Mouse (Mus musculus) thymus, adult 2 months (tissue): Measurements from ENCODE around the gene Defb33. TPM values are rescaled to one million over a fixed set of nuclear protein-coding genes. Genes with fewer than 3 reads are reported as not detected.

ENCODE experiments used
- DNase-seq: peaks from one replicate; pipeline ENCODE4 v3.0.0; 2021
- H3K27ac ChIP-seq: fragments of 200-500 bp; 2 replicates; pipeline ENCODE4 v1.5.1; 2012; ENCODE audit warnings: low read length, control low read depth; ENCODE audit not compliant: control insufficient read depth, insufficient read depth
- H3K27me3 ChIP-seq: fragments of 200-500 bp; 2 replicates; pipeline ENCODE4 v1.6.1; 2012; ENCODE audit warnings: mild to moderate bottlenecking, low read length, moderate library complexity, mixed read lengths; ENCODE audit not compliant: control insufficient read depth, insufficient read depth
- H3K36me3 ChIP-seq: fragments of 200-500 bp; 2 replicates; pipeline ENCODE4 v1.6.1; 2012; ENCODE audit warnings: mild to moderate bottlenecking, low read length, moderate library complexity; ENCODE audit not compliant: control insufficient read depth, insufficient read depth
- H3K4me1 ChIP-seq: fragments of 200-500 bp; replicated peaks from 2 replicates; pipeline ENCODE4 v1.6.1; 2012; ENCODE audit warnings: low read length; ENCODE audit not compliant: control insufficient read depth, insufficient read depth
- H3K4me3 ChIP-seq: fragments of 200-500 bp; 2 replicates; pipeline ENCODE4 v1.5.1; 2012; ENCODE audit warnings: mild to moderate bottlenecking, low read length, control low read depth, moderate library complexity; ENCODE audit not compliant: control insufficient read depth, insufficient read depth
- CTCF ChIP-seq: fragments of 200-500 bp; IDR thresholded peaks from 2 replicates; pipeline ENCODE4 v1.5.1; 2012; ENCODE audit warnings: mild to moderate bottlenecking, control low read depth, low read length, moderate library complexity, borderline replicate concordance; ENCODE audit not compliant: control insufficient read depth, poor library complexity, insufficient read depth; ENCODE audit errors: extremely low read depth
- POLR2A ChIP-seq: fragments of 200-500 bp; IDR thresholded peaks from 2 replicates; pipeline ENCODE4 v1.6.1; 2012; ENCODE audit warnings: mild to moderate bottlenecking, low read length, control low read depth, moderate library complexity; ENCODE audit not compliant: control insufficient read depth, poor library complexity, insufficient read depth; ENCODE audit errors: extremely low read depth
- WGBS: fragments of 180-500 bp; shearing (Covaris S2); methylation state at CpG from one replicate; pipeline ENCODE4 v1.1.7; 2018; 5-methylcytosine and 5-hydroxymethylcytosine counted together
- polyA plus RNA-seq: library from polyadenylated mRNA; depleted of rRNA; stranded (reverse); fragments of >200 nt; gene quantifications from 2 replicates; pipeline ENCODE4 v1.2.3, GENCODE M21; 2012; rRNA removed

The Defb33 gene
- not detected in 2 replicates for polyA plus RNA-seq

DNA sequence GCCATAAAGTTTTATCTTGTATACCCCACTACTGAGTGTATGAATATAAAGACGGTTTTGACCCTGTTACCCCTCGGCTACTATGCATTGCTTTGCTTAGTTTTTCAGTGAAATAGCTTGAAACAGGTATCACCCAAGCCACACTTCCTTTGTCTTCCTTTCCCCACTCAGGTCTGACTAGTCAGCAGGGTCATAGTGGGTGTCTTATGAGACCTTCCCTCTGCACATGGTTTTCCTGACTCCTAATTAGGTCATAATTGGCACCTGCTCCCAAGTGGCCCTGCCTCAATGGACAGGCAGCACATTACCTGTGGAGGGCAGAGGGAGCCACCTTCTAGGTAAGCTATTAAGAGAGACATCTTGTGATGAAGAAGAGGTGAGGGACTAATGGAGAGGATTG is at the start of gene Defb33:
TSS of gene Defb33 (plus strand) at position 301 of the 400 bp plus-strand sequence.
- H3K27me3 ChIP-seq = no peaks in the 10 kb centered on the region
- H3K4me1 ChIP-seq = no peaks in the 10 kb centered on the region
- H3K4me3 ChIP-seq = no peak within 1 kb of the TSS
- no peak for DNase-seq
- TF ChIP-seq CTCF (no peak), POLR2A (no peak)
- no peaks in the 10 kb centered on the region for H3K36me3 ChIP-seq
- WGBS = 95% methylated on average over 2 of the region's 2 CpGs
- no peak within 1 kb of the TSS for H3K27ac ChIP-seq

DNA sequence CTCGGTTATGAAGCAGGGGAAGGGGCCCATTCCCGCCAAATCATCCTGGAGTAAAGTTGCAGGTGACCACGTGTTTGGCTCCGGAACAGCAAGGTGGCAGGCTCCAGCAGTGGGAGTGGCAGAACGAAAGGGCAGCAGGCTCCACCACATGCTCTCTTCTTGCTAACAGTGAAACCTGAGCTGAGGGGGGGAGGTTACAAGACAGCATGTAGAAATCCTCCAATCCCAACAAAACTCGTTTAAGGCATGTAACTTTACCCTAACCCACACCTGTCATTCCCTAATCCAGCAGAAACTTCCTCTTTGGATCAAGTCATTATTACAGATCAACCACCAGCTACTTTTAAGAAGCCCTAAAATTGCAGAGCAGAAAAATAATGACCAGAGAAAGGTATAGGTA is 17.9 kb upstream of the Defb33 start:
- TF ChIP-seq POLR2A (no peak), CTCF (no peak)
- Histone ChIP-seq H3K4me3 (no peak overlapping the region), H3K4me1 (no peaks in the 10 kb centered on the region), H3K36me3 (no peaks in the 10 kb centered on the region), H3K27me3 (no peaks in the 10 kb centered on the region), H3K27ac (no peak overlapping the region)
- WGBS = 55% methylated on average over 6 of the region's 6 CpGs
- no peak for DNase-seq

DNA sequence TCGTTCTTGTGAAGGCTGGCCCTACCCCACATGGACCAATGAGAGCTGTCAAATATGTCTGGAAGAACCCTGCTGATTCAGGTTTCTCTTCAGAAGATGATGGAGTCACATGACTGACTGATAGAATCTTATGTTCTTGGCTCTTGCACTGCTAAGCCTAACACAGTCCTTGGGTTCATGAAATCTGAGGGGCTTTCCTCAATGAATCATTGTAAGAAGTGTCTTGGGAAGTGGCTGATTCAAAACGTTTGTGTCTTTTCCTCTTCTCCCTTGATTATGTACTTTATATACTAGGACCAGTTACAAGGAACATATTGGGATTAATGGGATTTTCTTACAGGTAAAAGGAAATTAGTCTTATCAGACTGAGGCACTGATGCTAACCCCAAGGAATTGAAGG is 10.1 kb downstream of the Defb33 start, which contains the start of gene Gm15056:
TSS of gene Gm15056 (minus strand) at position 101 of the 400 bp plus-strand sequence.
- TF ChIP-seq POLR2A (no peak), CTCF (no peak)
- Histone ChIP-seq H3K27me3 (no peaks in the 10 kb centered on the region), H3K4me3 (no peak within 1 kb of the TSS), H3K4me1 (no peaks in the 10 kb centered on the region), H3K36me3 (no peaks in the 10 kb centered on the region), H3K27ac (no peak within 1 kb of the TSS)
- 66% methylated on average over 2 of the region's 2 CpGs for WGBS
- DNase-seq = no peak

DNA sequence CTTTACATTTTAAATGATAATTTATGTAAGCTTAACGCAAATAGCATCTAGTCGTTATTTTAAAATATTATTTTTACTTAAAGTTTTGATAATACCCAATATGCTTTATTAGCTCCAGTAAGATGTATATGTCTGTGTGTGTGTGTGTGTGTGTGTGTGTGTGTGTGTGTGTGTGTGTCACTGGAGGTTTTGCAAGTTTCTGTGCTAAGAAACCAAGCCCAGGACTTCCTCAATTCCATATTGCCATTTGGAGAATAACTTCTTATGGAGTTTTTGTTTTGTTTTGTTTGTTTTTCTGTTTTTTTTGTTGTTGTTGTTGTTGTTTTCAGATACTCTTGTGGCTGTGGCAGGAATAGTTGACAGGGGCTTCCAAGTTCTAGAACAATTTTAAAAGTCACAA is 14.7 kb downstream of the Defb33 start:
- Histone ChIP-seq H3K4me3 (no peak overlapping the region), H3K36me3 (no peaks in the 10 kb centered on the region), H3K27me3 (no peaks in the 10 kb centered on the region), H3K4me1 (no peaks in the 10 kb centered on the region), H3K27ac (no peak overlapping the region)
- DNase-seq = no peak
- TF ChIP-seq POLR2A (no peak), CTCF (no peak)
- WGBS = 93% methylated on average over 2 of the region's 2 CpGs

DNA sequence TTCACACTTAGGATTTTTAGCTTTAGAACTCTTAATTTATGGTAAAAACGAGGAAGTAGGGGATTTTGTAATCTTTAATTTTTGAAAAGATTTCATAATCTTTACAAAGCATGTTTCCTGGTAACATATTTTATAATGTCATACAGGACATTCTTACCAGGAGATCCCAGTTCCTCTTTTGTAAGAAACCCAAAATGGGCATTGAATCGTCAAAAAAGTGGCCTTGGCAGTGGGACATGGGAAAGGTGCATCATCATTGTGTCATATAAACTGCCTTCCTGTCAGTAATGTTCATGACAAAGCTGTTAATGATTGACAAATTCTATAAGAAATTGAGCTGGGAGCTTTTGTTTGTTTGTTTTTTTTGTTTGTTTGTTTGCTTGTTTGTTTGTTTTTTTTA is 15.8 kb downstream of the Defb33 start:
- DNase-seq = no peak
- WGBS = 33% methylated on average over 2 of the region's 2 CpGs
- Histone ChIP-seq H3K36me3 (no peaks in the 10 kb centered on the region), H3K4me3 (no peak overlapping the region), H3K4me1 (no peaks in the 10 kb centered on the region), H3K27ac (no peak overlapping the region), H3K27me3 (no peaks in the 10 kb centered on the region)
- no peak for TF ChIP-seq POLR2A
- no peak for TF ChIP-seq CTCF

DNA sequence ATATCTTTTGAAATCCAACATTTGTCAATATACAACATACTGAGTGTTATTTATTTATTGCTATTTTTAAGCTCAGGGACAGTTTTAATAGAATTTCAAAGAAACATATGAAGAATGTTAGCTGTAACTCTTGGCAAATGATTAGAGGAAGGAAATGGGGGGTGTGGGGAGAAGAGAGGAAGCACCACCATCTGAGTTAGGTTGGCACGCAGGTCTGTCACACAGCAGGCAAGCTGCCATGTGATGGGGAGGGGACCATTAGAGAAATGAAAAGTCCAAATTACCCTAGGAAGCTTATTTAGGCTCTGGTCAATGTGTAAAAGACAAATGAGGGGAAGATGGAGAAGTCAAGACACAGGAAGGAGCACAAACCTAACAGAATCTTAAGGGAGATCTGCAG is 19.8 kb downstream of the Defb33 start:
- Histone ChIP-seq H3K4me3 (no peak overlapping the region), H3K27me3 (no peaks in the 10 kb centered on the region), H3K4me1 (no peaks in the 10 kb centered on the region), H3K36me3 (no peaks in the 10 kb centered on the region), H3K27ac (no peak overlapping the region)
- DNase-seq = no peak
- TF ChIP-seq POLR2A (no peak), CTCF (no peak)
- WGBS = 56% methylated on average over 1 of the region's 1 CpGs

DNA sequence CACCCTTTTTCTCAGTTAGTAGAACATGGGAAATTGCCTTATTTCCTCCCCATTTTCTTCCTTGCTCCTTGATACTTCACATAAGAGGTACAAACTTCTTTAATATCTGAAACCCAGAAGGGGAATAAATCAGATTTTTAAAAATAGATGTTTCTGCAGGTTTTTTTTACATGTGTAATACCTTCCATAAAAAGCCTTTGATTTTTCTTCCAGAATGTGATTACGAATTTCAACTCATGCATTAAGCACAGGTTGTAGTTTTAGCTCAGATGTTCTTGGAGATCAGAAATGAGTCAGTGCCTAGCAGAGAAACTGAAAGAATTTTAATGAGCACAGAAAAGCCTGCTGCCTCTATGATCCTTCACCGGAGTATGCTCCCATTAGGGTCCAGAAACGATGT is 29.5 kb downstream of the Defb33 start, which contains the start of gene Gm6040:
TSS of gene Gm6040 (minus strand) at position 101 of the 400 bp plus-strand sequence.
- 82% methylated on average over 3 of the region's 3 CpGs for WGBS
- no peaks in the 10 kb centered on the region for H3K4me1 ChIP-seq
- H3K36me3 ChIP-seq = no peaks in the 10 kb centered on the region
- TF ChIP-seq CTCF (no peak), POLR2A (no peak)
- H3K4me3 ChIP-seq = no peak within 1 kb of the TSS
- no peaks in the 10 kb centered on the region for H3K27me3 ChIP-seq
- DNase-seq = no peak
- H3K27ac ChIP-seq = no peak within 1 kb of the TSS
